Mouse (Mus musculus): ENCODE data around the gene 4921524J17Rik. TPM values are rescaled to one million over a fixed set of nuclear protein-coding genes. Genes with fewer than 3 reads are reported as not detected.
A peak's percentile ranks its signal among the peaks of the same experiment; 100 is the strongest.

4921524J17Rik gene
- polyA plus RNA-seq, 1 experiment from 2014 or later, result 39.0 TPM

DNA sequence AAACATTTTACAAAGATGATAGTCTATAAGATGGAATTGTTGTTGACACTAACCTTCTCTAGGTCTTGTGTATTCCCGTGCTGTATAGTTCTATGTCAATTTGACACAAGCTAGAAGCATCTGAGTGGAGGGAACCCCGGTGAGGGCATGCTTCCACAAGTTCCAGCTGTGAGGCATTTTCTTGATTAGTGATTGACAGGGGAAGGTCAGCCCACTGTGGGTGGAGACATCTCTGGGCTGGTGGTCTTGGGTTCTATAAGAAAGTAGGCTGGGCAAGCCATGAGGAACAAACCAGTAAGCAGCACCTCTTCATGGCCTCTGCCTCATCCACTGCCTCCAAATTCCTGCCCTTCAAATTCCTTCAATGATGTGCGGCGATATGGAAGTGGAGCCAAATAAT is 58.3 kb downstream of the 4921524J17Rik start:
- ATAC-seq, result no peak
- Histone ChIP-seq H3K9me3 (no peaks in the 10 kb centered on the region), H3K4me1 (replicated peaks) (peaks cover 6% of the 10 kb centered on the region; the same call in 1 of the 2 replicates), H3K4me3 (replicated peaks) (no peak overlapping the region), H3K9ac (no peak overlapping the region), H3K4me2 (replicated peaks) (no peak overlapping the region), H3K27me3 (replicated peaks) (no peaks in the 10 kb centered on the region), H3K36me3 (no peaks in the 10 kb centered on the region), H3K27ac (no peak overlapping the region)
- WGBS, result 44% methylated on average over 4 of the region's 4 CpGs

- no peaks in the 10 kb centered on the region for H3K9me3 ChIP-seq
- peaks cover 6% of the 10 kb centered on the region; the same call in 1 of the 2 replicates for H3K4me1 ChIP-seq (replicated peaks)
- no peak for ATAC-seq
- H3K27me3 ChIP-seq (replicated peaks), result no peaks in the 10 kb centered on the region
- H3K27ac ChIP-seq, result peak overlapping the region; percentile 33; the same call in 1 of the 2 replicates
- H3K4me2 ChIP-seq (replicated peaks), result no peak overlapping the region
- no peak overlapping the region for H3K9ac ChIP-seq
- 46% methylated on average over 5 of the region's 5 CpGs for WGBS
- no peaks in the 10 kb centered on the region for H3K36me3 ChIP-seq
- H3K4me3 ChIP-seq (replicated peaks), result no peak overlapping the region
Measured at GRCm38 (mm10) chr8:85373435-85374039, 59.1 kb downstream of the 4921524J17Rik start.

GRCm38 (mm10) chr8:85372465-85372839 is 60.2 kb downstream of the 4921524J17Rik start:
- no peaks in the 10 kb centered on the region for H3K36me3 ChIP-seq
- WGBS, result 91% methylated on average over 1 of the region's 1 CpGs
- ATAC-seq, result no peak
- H3K9ac ChIP-seq, result no peak overlapping the region
- H3K27ac ChIP-seq, result no peak overlapping the region
- H3K9me3 ChIP-seq, result no peaks in the 10 kb centered on the region
- no peak overlapping the region for H3K4me2 ChIP-seq (replicated peaks)
- H3K27me3 ChIP-seq (replicated peaks), result no peaks in the 10 kb centered on the region
- H3K4me3 ChIP-seq (replicated peaks), result no peak overlapping the region
- peaks cover 6% of the 10 kb centered on the region; the same call in 1 of the 2 replicates for H3K4me1 ChIP-seq (replicated peaks)

DNA sequence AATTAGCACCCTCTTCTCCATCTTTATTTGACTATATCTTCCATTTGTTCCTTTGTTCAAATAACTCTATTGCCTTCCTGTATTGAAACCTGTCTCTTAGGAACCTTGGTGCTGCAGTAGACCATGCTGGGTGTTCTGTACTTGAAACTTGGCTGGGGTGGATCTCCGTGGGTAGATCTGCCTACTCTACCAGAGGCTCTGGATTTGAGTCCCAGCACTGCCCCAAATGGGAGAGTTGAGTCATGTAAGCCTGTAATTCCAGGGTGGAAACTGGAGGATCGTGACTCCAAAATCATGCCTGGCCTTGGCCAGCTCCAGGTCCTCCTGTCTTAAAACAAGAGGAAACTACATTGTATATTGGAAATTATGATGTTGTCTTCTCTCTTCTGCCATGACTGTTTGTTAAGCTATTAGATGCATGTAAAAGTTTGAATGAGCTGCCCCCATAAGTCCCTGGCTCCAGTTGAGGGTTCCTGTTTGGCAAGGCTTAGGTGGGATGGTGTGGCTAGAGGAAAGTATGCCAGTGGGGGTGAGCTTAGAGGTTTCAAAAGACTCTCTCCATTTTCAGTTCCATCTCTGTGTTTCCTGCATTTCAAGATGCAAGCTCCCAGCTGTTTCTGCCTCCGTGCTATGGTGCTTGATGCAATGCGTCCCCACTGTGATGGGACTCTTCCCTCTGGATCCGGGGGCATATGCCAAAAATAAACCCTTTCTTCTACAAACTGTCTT is 60.7 kb downstream of the 4921524J17Rik start:
- Histone ChIP-seq H3K9ac (no peak overlapping the region), H3K36me3 (no peaks in the 10 kb centered on the region), H3K27ac (no peak overlapping the region), H3K4me1 (replicated peaks) (peaks cover 6% of the 10 kb centered on the region; the same call in 1 of the 2 replicates), H3K9me3 (no peaks in the 10 kb centered on the region), H3K4me3 (replicated peaks) (no peak overlapping the region), H3K27me3 (replicated peaks) (no peaks in the 10 kb centered on the region), H3K4me2 (replicated peaks) (no peak overlapping the region)
- no peak for ATAC-seq
- WGBS, result 79% methylated on average over 5 of the region's 5 CpGs

DNA sequence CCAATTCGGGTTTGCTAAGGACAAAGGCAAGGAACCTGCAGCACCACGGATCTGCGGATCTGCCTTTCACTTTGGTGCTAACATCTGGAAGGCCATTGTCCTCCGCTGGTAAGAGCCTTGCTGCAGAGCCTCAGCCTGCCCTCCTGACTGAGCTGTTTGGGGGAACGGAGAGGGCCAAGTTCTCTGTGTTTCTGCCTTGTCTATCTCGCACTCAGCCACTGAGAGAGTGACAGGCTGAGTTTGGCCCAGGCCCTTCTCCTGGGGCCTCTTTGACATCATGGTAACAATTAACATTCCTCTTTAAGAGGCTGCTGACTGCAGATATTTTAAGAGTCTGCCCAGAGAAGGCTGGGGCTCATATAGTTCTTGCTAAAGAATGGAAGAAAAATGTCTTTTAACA is 67.5 kb downstream of the 4921524J17Rik start:
- ATAC-seq, result no peak
- Histone ChIP-seq H3K27me3 (replicated peaks) (no peaks in the 10 kb centered on the region), H3K9me3 (no peaks in the 10 kb centered on the region), H3K4me1 (replicated peaks) (peaks cover 9% of the 10 kb centered on the region), H3K4me2 (replicated peaks) (no peak overlapping the region), H3K9ac (no peak overlapping the region), H3K27ac (no peak overlapping the region), H3K36me3 (no peaks in the 10 kb centered on the region), H3K4me3 (replicated peaks) (no peak overlapping the region)
- WGBS, result 47% methylated on average over 6 of the region's 6 CpGs

DNA sequence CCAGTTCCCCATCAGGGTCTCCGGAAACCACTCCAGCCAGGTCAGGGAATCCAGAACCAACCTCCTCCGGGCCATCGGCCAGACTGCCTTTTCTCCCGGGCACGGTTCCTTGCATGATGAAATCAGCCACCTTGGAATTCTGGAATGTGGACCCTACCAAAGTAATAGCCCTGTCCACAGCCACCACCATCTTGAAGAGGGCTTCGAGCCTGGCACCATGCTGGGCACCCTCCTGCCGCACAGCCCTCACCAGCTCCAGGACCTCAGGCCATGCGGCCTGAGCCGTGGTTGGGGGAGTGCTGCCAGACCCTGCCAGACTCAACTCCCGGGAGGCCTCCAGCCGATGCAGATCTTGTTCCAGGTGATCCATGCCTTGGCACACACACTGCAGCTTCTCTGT is 68.0 kb downstream of the 4921524J17Rik start:
- no peak for ATAC-seq
- Histone ChIP-seq H3K27ac (no peak overlapping the region), H3K4me3 (replicated peaks) (no peak overlapping the region), H3K4me1 (replicated peaks) (peaks cover 9% of the 10 kb centered on the region), H3K9me3 (no peaks in the 10 kb centered on the region), H3K9ac (no peak overlapping the region), H3K36me3 (no peaks in the 10 kb centered on the region), H3K27me3 (replicated peaks) (no peaks in the 10 kb centered on the region), H3K4me2 (replicated peaks) (no peak overlapping the region)
- WGBS, result 77% methylated on average over 11 of the region's 11 CpGs

DNA sequence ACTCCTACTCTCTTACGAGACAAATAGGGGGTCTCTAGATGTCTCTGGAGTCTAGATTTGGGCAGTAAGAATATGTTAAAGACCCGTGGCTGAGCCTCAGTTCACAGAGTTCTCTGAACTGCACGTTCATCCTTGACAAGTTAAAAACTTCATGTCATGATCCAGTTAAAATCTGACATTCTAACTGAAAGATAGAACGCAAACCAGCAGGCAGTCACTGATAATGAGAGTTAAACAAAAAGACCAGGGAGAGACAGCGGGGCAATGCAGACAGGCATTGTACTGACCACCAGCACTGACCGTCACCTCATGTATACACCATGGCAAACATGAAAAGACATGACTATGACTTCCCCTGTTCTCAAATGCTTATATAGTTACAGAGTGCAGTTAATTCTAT is 69.2 kb downstream of the 4921524J17Rik start:
- no peak overlapping the region for H3K27ac ChIP-seq
- no peak overlapping the region for H3K4me3 ChIP-seq (replicated peaks)
- no peaks in the 10 kb centered on the region for H3K27me3 ChIP-seq (replicated peaks)
- no peak for ATAC-seq
- peaks cover 9% of the 10 kb centered on the region for H3K4me1 ChIP-seq (replicated peaks)
- no peak overlapping the region for H3K9ac ChIP-seq
- no peak overlapping the region for H3K4me2 ChIP-seq (replicated peaks)
- H3K9me3 ChIP-seq, result no peaks in the 10 kb centered on the region
- no peaks in the 10 kb centered on the region for H3K36me3 ChIP-seq
- WGBS, result 80% methylated on average over 6 of the region's 6 CpGs

DNA sequence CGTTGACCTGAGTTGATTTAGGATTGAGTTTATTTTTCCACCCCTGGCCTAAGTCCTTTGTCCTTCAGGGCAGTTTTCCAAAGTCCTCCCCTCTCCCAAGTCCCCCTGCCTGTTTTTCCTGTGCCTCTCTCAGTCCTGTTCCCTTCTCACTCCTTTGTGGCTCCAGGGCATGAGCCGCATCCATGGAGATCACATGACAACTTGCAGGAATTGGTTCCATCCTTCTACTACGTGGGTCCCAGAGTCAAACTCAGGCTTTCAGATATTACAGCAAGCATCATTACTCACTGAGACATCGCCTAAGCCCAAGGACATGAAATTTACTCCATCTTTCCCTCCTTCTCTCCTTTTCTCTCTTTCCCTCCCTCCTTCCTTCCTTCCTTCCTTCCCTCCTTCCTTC is 70.4 kb downstream of the 4921524J17Rik start:
- H3K4me3 ChIP-seq (replicated peaks), result no peak overlapping the region
- no peak overlapping the region for H3K9ac ChIP-seq
- H3K36me3 ChIP-seq, result no peaks in the 10 kb centered on the region
- WGBS, result 81% methylated on average over 4 of the region's 4 CpGs
- no peak for ATAC-seq
- peaks cover 9% of the 10 kb centered on the region for H3K4me1 ChIP-seq (replicated peaks)
- H3K27me3 ChIP-seq (replicated peaks), result no peaks in the 10 kb centered on the region
- H3K27ac ChIP-seq, result no peak overlapping the region
- no peak overlapping the region for H3K4me2 ChIP-seq (replicated peaks)
- no peaks in the 10 kb centered on the region for H3K9me3 ChIP-seq

Other genes starting within 250 kb of the 4921524J17Rik start
- not detected in 2 replicates for gene Olfr371, start 206.8 kb downstream of the 4921524J17Rik start, polyA plus RNA-seq (2015; fragmentation: Nextera tagmentation; extraction: Ambion mirVana)
- 91.1 and 97.2 TPM in 2 replicates for gene Orc6, start 133.2 kb downstream of the 4921524J17Rik start, polyA plus RNA-seq (2015; fragmentation: Nextera tagmentation; extraction: Ambion mirVana)
- gene Vps35, start 133.0 kb downstream of the 4921524J17Rik start, polyA plus RNA-seq (2015; fragmentation: Nextera tagmentation; extraction: Ambion mirVana), result 167 and 190 TPM in 2 replicates
- gene Mylk3, start 46.5 kb downstream of the 4921524J17Rik start, polyA plus RNA-seq (2015; fragmentation: Nextera tagmentation; extraction: Ambion mirVana), result 11.0 and 11.2 TPM in 2 replicates
- gene Gpt2, start 59.7 kb upstream of the 4921524J17Rik start, polyA plus RNA-seq (2015; fragmentation: Nextera tagmentation; extraction: Ambion mirVana), result 15.3 and 17.0 TPM in 2 replicates
- 144 and 158 TPM in 2 replicates for gene Dnaja2, start 122.5 kb upstream of the 4921524J17Rik start, polyA plus RNA-seq (2015; fragmentation: Nextera tagmentation; extraction: Ambion mirVana)

All from intestine, embryonic 15.5 days (tissue).